Mouse (Mus musculus): Measurements from ENCODE around the gene Nkx2-3.

DNA sequence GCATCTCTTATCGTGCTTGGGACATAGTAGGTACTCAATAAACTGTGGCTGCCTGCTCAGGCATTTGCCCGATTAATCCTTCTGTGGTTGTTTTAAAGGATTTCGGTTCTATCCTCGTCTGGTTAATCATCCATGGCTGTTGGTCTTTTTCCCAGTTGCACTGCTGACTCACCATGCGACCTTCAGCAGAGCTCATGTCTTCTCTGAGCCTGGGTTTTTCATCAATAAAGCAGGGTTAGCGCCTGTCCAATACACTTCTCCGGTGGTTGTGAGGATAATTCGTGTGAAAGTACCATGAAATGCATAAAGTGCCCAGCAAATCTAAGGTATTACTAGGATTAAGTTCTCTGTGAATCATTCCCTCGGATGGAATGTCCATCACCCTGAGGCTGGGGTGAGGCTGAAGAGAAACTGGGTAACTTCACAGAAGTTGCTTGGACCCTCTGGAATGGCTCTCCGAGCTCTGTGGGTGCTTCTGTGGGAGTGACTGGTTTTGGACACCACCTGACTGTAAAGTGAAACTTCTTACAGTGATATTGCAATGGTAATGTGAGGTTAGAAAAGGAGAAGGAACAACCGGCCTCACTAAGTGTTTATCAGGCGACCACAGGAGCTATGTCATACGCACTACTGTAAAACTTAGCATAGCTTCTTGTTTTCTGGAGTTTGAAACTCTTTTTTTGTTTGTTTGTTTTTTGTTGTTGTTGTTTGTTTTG is 32.9 kb upstream of the Nkx2-3 start:
- TF ChIP-seq GATA1 (IDR thresholded peaks at IDR 0.05; ENCODE audit: low read length), result no peak
- no peak for TF ChIP-seq TAL1 (IDR thresholded peaks at IDR 0.05; ENCODE audit: low read length)

Measured in erythroblast, embryonic 14.5 days (primary cell).